In the genomic region with DNA sequence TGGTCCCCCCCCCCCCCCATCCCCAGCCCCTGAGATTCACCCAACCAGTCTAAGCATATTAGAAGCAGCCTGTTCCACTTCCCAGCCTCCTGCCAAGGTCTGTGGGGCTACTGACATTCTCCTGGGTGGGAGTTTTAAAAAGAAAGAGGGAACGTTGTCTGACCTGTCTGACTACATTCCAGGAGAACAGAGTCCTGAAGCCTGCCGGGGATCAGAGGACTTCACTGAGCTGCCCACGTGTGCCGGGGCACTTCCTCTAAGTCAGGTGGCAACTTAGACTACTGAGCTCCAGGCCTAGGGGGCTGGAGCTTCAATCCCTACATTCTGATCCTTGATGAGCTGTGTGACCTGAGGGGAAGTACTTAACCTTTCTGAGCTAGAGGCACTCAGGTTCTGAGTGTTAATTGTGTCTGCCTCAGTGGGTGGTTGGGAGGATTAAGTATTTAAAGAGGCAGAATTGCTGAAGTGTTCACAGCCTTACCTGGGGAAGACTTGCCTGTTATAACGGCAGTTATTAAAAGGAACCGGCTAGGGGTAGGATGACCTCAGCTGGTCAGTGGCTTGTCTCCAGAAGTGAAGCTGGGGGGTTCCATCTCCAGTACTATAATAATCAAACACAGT, we compare ENCODE assay signal across 16 mouse cellular contexts. TPM values are rescaled to one million over a fixed set of nuclear protein-coding genes. Genes with fewer than 3 reads are reported as not detected.
DNase-seq lines count a peak whose midpoint lies in the region; TF ChIP-seq lines count a peak whose summit lies in the region.
"Had no signal": no experiment of that assay in that cellular context is flagged by ENCODE, and none has a peak within 500 bp of the region (broad histone marks: within the 10 kb centered on the region; RNA-seq: fewer than 3 reads in every experiment).

No protein-coding gene starts in this region.

- DNase-seq in ZHBTc4 (ENCODE audit: low read depth, low spot score): peak; percentile 32
- DNase-seq in gonadal fat pad, adult 2 months (ENCODE audit: low read depth): peak; percentile 40
- peak; percentile 64 for DNase-seq in kidney, postnatal 14 days
- peak; percentile 76 for DNase-seq in lung, postnatal 25 days (ENCODE audit: low spot score)
- no peak for DNase-seq in heart, adult 18-20 months
- no peak for DNase-seq in left cerebral cortex, adult 2 months (ENCODE audit: extremely low spot score in 1 of 2, low spot score in 2 of 2)
- no peak for DNase-seq in ovary, postnatal 10 days (ENCODE audit: low spot score)
- DNase-seq: adrenal gland, postnatal 36 days; cerebellum, adult 18-20 months; forebrain, postnatal 0 days; heart, adult 2 months; heart, postnatal 14 days; midbrain, embryonic 14.5 days; retina, postnatal 1 day had no signal

- no peak for TF ChIP-seq CTCF in left cerebral cortex, adult 2 months (IDR thresholded peaks at IDR 0.05)

- no peak overlapping the region for H3K4me3 ChIP-seq in left cerebral cortex, adult 2 months
- H3K4me3 ChIP-seq: embryonic facial prominence, embryonic 13.5 days; heart, adult 2 months had no signal

- no peak overlapping the region for H3K27ac ChIP-seq in left cerebral cortex, adult 2 months
- H3K27ac ChIP-seq: embryonic facial prominence, embryonic 13.5 days; heart, adult 2 months; liver, embryonic 14.5 days had no signal

- intact Hi-C loops in left cerebral cortex, adult 2 months (cut with DNase I): no loop called here

RNA-seq across cellular contexts. Expression of a gene that starts 41.6 kb away (rescaled TPM):
- 53.0 and 54.0 TPM in 2 replicates for polyA plus RNA-seq in gonadal fat pad, adult 2 months (2012; rRNA removed)
- total RNA-seq in heart, adult 18-20 months (2021): 10 to 100 TPM; 78.7 to 87.5 TPM
- 100 to 1,000 TPM; 107 to 117 TPM for total RNA-seq in left cerebral cortex, adult 2 months (2021)

Comparison
In these comparisons a context has a peak if more than half of its experiments do, and no peak if none do; other contexts are left out.
1. DNase-seq: peak in ZHBTc4 (single experiment), gonadal fat pad, adult 2 months (single experiment), kidney, postnatal 14 days (single experiment) and lung, postnatal 25 days (single experiment); none in heart, adult 18-20 months (0 of 2), left cerebral cortex, adult 2 months (0 of 2) and ovary, postnatal 10 days (single experiment).